Mouse (Mus musculus): ENCODE data around the gene Wdr24. TPM values are rescaled to one million over a fixed set of nuclear protein-coding genes. Genes with fewer than 3 reads are reported as not detected.
A peak's percentile ranks its signal among the peaks of the same experiment; 100 is the strongest.

The Wdr24 gene
- polyA plus RNA-seq, 1 experiment = 47.0 TPM

GRCm38 (mm10) chr17:25874721-25875170 lies 51.3 kb downstream of the Wdr24 start, which contains the start of gene Mettl26:
Gene Mettl26, plus strand, starts transcription at chr17:25875074.
- TF ChIP-seq POLR2A (IDR thresholded peaks at IDR 0.05; ENCODE audit: borderline replicate concordance, extremely low read depth, insufficient read depth, insufficient read length, poor library complexity, severe bottlenecking) (no peak), CTCF (IDR thresholded peaks at IDR 0.05; ENCODE audit: borderline replicate concordance, extremely low read depth, insufficient read depth, insufficient read length) (no peak; the same call in 1 of the 2 replicates)
- peak; percentile 97 for DNase-seq (ENCODE audit: low read depth)

GRCm38 (mm10) chr17:25875171-25876136 lies 52.0 kb downstream of the Wdr24 start:
- no peak for TF ChIP-seq CTCF (IDR thresholded peaks at IDR 0.05; ENCODE audit: borderline replicate concordance, extremely low read depth, insufficient read depth, insufficient read length)
- peak; percentile 80; the same call in 1 of the 2 replicates for TF ChIP-seq POLR2A (IDR thresholded peaks at IDR 0.05; ENCODE audit: borderline replicate concordance, extremely low read depth, insufficient read depth, insufficient read length, poor library complexity, severe bottlenecking)
- peak; percentile 96 for DNase-seq (ENCODE audit: low read depth)

- no peak for DNase-seq (ENCODE audit: low read depth)
- TF ChIP-seq CTCF (IDR thresholded peaks at IDR 0.05; ENCODE audit: borderline replicate concordance, extremely low read depth, insufficient read depth, insufficient read length) (no peak), POLR2A (IDR thresholded peaks at IDR 0.05; ENCODE audit: borderline replicate concordance, extremely low read depth, insufficient read depth, insufficient read length, poor library complexity, severe bottlenecking) (no peak)
Measured at GRCm38 (mm10) chr17:25876347-25876915, 53.0 kb downstream of the Wdr24 start.

DNA sequence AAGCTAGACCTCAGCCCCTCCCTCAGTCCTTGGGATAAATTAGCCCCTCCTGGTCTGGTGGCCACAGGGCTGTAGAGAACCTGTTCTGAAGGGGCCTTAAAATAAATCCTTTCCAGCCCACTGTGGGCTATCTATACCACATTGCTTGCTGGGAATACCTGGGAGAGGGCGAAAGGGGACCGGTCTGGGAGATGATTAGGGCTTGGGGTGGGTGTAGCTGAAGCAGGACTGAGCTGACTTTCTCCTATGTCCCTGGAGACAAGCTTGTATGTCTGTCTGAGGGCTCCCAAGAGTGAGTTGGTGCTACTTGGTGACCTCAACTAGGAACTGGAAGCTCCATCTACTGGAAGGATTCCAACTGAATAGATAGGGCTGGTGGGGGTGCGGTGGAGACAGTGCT lies 53.6 kb downstream of the Wdr24 start:
- no peak for TF ChIP-seq POLR2A (IDR thresholded peaks at IDR 0.05; ENCODE audit: borderline replicate concordance, extremely low read depth, insufficient read depth, insufficient read length, poor library complexity, severe bottlenecking)
- TF ChIP-seq CTCF (IDR thresholded peaks at IDR 0.05; ENCODE audit: borderline replicate concordance, extremely low read depth, insufficient read depth, insufficient read length) = no peak
- no peak for DNase-seq (ENCODE audit: low read depth)

GRCm38 (mm10) chr17:25877741-25878610 lies 54.5 kb downstream of the Wdr24 start:
- DNase-seq (ENCODE audit: low read depth) = no peak
- TF ChIP-seq POLR2A (IDR thresholded peaks at IDR 0.05; ENCODE audit: borderline replicate concordance, extremely low read depth, insufficient read depth, insufficient read length, poor library complexity, severe bottlenecking) (no peak), CTCF (IDR thresholded peaks at IDR 0.05; ENCODE audit: borderline replicate concordance, extremely low read depth, insufficient read depth, insufficient read length) (no peak)

Other genes starting within 250 kb of the Wdr24 start
- gene Lmf1, start 244.5 kb upstream of the Wdr24 start, polyA plus RNA-seq (2012; rRNA removed) = 11.7 and 16.0 TPM in 2 replicates
- gene Gng13, start 106.5 kb upstream of the Wdr24 start, polyA plus RNA-seq (2012; rRNA removed) = 0.90 and 1.1 TPM in 2 replicates
- 12.4 and 18.7 TPM in 2 replicates for gene Chtf18, start 96.2 kb upstream of the Wdr24 start, polyA plus RNA-seq (2012; rRNA removed)
- gene Rpusd1, start 96.0 kb upstream of the Wdr24 start, polyA plus RNA-seq (2012; rRNA removed) = 43.2 and 59.4 TPM in 2 replicates
- 0.09 TPM in 1 of 2 replicates, not detected in the other for gene Mslnl, start 87.6 kb upstream of the Wdr24 start, polyA plus RNA-seq (2012; rRNA removed)
- gene Msln, start 69.2 kb upstream of the Wdr24 start, polyA plus RNA-seq (2012; rRNA removed) = 0.07 and 0.19 TPM in 2 replicates
- gene Narfl, start 49.9 kb upstream of the Wdr24 start, polyA plus RNA-seq (2012; rRNA removed) = 26.7 and 30.6 TPM in 2 replicates
- gene Haghl, start 38.0 kb upstream of the Wdr24 start, polyA plus RNA-seq (2012; rRNA removed) = 167 and 268 TPM in 2 replicates
- gene Ccdc78, start 37.0 kb upstream of the Wdr24 start, polyA plus RNA-seq (2012; rRNA removed) = 0.08 and 0.11 TPM in 2 replicates
- 93.9 and 145 TPM in 2 replicates for gene Fam173a, start 30.7 kb upstream of the Wdr24 start, polyA plus RNA-seq (2012; rRNA removed)
- 0.12 and 0.21 TPM in 2 replicates for gene AC134908.4, start 28.0 kb upstream of the Wdr24 start, polyA plus RNA-seq (2012; rRNA removed)
- gene Metrn, start 26.5 kb upstream of the Wdr24 start, polyA plus RNA-seq (2012; rRNA removed) = 107 and 109 TPM in 2 replicates
- gene Fbxl16, start 14.5 kb upstream of the Wdr24 start, polyA plus RNA-seq (2012; rRNA removed) = 91.8 and 101 TPM in 2 replicates
- 80.0 and 93.6 TPM in 2 replicates for gene Jmjd8, start 5.2 kb downstream of the Wdr24 start, polyA plus RNA-seq (2012; rRNA removed)
- gene Stub1, start 9.8 kb downstream of the Wdr24 start, polyA plus RNA-seq (2012; rRNA removed) = 252 and 308 TPM in 2 replicates
- gene Rhbdl1, start 13.7 kb downstream of the Wdr24 start, polyA plus RNA-seq (2012; rRNA removed) = 56.2 and 67.3 TPM in 2 replicates
- gene Gm20683, start 18.1 kb downstream of the Wdr24 start, polyA plus RNA-seq (2012; rRNA removed) = 26.6 and 40.8 TPM in 2 replicates
- 88.4 and 111 TPM in 2 replicates for gene Rhot2, start 21.2 kb downstream of the Wdr24 start, polyA plus RNA-seq (2012; rRNA removed)
- gene Wdr90, start 37.9 kb downstream of the Wdr24 start, polyA plus RNA-seq (2012; rRNA removed) = 49.5 and 81.1 TPM in 2 replicates
- gene Mcrip2, start 45.1 kb downstream of the Wdr24 start, polyA plus RNA-seq (2012; rRNA removed) = 11.7 and 14.8 TPM in 2 replicates
- gene Mettl26, start 51.4 kb downstream of the Wdr24 start, polyA plus RNA-seq (2012; rRNA removed) = 71.4 and 89.5 TPM in 2 replicates
- 0.66 and 0.90 TPM in 2 replicates for gene Wfikkn1, start 57.2 kb downstream of the Wdr24 start, polyA plus RNA-seq (2012; rRNA removed)
- gene Rab40c, start 96.1 kb downstream of the Wdr24 start, polyA plus RNA-seq (2012; rRNA removed) = 88.3 and 98.8 TPM in 2 replicates
- gene Pigq, start 121.3 kb downstream of the Wdr24 start, polyA plus RNA-seq (2012; rRNA removed) = 117 and 126 TPM in 2 replicates
- 0.08 and 0.56 TPM in 2 replicates for gene Nhlrc4, start 121.3 kb downstream of the Wdr24 start, polyA plus RNA-seq (2012; rRNA removed)
- gene A930017K11Rik, start 128.9 kb downstream of the Wdr24 start, polyA plus RNA-seq (2012; rRNA removed) = 0.66 and 1.0 TPM in 2 replicates
- gene Capn15, start 162.2 kb downstream of the Wdr24 start, polyA plus RNA-seq (2012; rRNA removed) = 50.4 and 50.5 TPM in 2 replicates
- 68.5 and 82.4 TPM in 2 replicates for gene Rab11fip3, start 245.9 kb downstream of the Wdr24 start, polyA plus RNA-seq (2012; rRNA removed)

All from brain, embryonic 14.5 days (tissue).